Mouse (Mus musculus) forebrain, embryonic 15.5 days (tissue): Measurements from ENCODE around the gene Pla2g2c. TPM values are rescaled to one million over a fixed set of nuclear protein-coding genes. Genes with fewer than 3 reads are reported as not detected.

Source experiments
- ATAC-seq: fragments of 200-750 bp; cut with Nextera tagmentation; replicated peaks from 2 replicates; pipeline ENCODE4 v1.8.0; 2017; ENCODE audit warnings: mild to moderate bottlenecking, moderate TSS enrichment, moderate library complexity
- H3K27ac ChIP-seq: fragments of 300-500 bp; sonication (generic); replicated peaks from 2 replicates; pipeline ENCODE4 v1.5.1; 2015; ENCODE audit warnings: mild to moderate bottlenecking, inconsistent platforms
- H3K27me3 ChIP-seq: fragments of 300-500 bp; sonication (generic); 2 replicates; pipeline ENCODE4 v1.6.1; 2015; ENCODE audit warnings: inconsistent platforms
- H3K36me3 ChIP-seq: fragments of 300-500 bp; sonication (generic); 2 replicates; pipeline ENCODE4 v1.6.1; 2015; ENCODE audit warnings: mild to moderate bottlenecking, inconsistent platforms
- H3K4me1 ChIP-seq: fragments of 300-500 bp; sonication (generic); 2 replicates; pipeline ENCODE4 v1.6.1; 2015; ENCODE audit warnings: inconsistent platforms
- H3K4me2 ChIP-seq: fragments of 300-500 bp; sonication (generic); replicated peaks from 2 replicates; pipeline ENCODE4 v1.6.1; 2015; ENCODE audit warnings: mild to moderate bottlenecking, inconsistent platforms
- H3K4me3 ChIP-seq: fragments of 300-500 bp; sonication (generic); 2 replicates; pipeline ENCODE4 v1.5.1; 2015; ENCODE audit warnings: mild to moderate bottlenecking, inconsistent platforms
- H3K9ac ChIP-seq: fragments of 300-500 bp; sonication (generic); replicated peaks from 2 replicates; pipeline ENCODE4 v1.6.1; 2015; ENCODE audit warnings: mild to moderate bottlenecking, inconsistent platforms
- H3K9me3 ChIP-seq: fragments of 300-500 bp; sonication (generic); 2 replicates; pipeline ENCODE4 v1.6.1; 2016; ENCODE audit warnings: inconsistent platforms
- WGBS: fragments of 180-500 bp; shearing (Covaris S2); methylation state at CpG from one replicate; pipeline ENCODE4 v1.1.7; 2015; ENCODE audit warnings: mixed read lengths; 5-methylcytosine and 5-hydroxymethylcytosine counted together
- polyA plus RNA-seq: library from polyadenylated mRNA; unstranded; fragments of >200 nt; fragmentation: Nextera tagmentation; extraction: Ambion mirVana; gene quantifications from 2 replicates; pipeline ENCODE4 v1.2.1, GENCODE M21; 2015

The Pla2g2c gene
- polyA plus RNA-seq, result 0.34 TPM in 1 of 2 replicates, not detected in the other

DNA sequence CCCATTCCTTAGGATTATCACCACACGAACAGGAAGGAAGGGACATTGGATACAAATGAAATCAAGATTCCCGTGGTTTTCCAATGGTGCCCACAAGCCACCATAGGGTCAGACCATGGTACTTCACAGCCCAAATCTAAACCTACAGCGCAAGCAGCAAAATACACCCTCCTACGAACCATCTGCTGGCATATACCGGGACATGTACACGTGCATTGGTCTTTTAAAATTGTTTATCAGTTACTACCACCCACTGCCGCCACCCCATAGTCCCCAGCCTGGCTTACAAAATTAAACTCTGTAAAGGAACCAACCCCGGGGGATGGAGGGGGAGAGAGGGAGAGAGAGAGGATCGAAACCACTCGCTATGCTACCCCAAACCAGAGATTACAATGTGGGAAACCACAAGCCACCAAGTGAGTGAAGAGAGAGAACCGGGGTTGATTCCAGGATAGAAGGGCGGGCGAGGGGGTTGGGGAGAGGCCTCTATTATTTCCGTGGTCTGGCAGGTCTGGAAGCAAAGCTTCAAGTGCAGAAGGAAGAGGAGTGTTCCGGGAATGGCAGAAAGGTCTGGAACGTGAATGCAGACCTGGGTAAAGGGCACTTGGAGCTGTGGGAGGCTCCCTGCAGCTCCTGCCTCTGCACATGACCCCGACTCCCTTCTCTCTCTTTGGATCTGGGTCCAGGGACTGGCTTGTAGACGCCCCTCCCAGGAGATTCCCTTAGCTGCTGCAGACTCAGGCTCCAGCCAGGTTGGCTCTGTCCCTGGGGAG, at the start of gene Pla2g2c:
Gene Pla2g2c (plus strand): TSS at position 439 of the 773 bp plus-strand sequence.
- 52% methylated on average over 18 of the region's 18 CpGs for WGBS
- peak within 1 kb of the TSS; percentile 47 for H3K4me2 ChIP-seq
- H3K4me1 ChIP-seq, result peaks cover 27% of the 10 kb centered on the region
- H3K27ac ChIP-seq, result no peak within 1 kb of the TSS
- H3K9ac ChIP-seq, result peak within 1 kb of the TSS; percentile 31; the same call in 1 of the 2 replicates
- no peaks in the 10 kb centered on the region for H3K27me3 ChIP-seq
- no peaks in the 10 kb centered on the region for H3K9me3 ChIP-seq
- no peak for ATAC-seq
- no peaks in the 10 kb centered on the region for H3K36me3 ChIP-seq
- peak within 1 kb of the TSS; percentile 25 for H3K4me3 ChIP-seq

DNA sequence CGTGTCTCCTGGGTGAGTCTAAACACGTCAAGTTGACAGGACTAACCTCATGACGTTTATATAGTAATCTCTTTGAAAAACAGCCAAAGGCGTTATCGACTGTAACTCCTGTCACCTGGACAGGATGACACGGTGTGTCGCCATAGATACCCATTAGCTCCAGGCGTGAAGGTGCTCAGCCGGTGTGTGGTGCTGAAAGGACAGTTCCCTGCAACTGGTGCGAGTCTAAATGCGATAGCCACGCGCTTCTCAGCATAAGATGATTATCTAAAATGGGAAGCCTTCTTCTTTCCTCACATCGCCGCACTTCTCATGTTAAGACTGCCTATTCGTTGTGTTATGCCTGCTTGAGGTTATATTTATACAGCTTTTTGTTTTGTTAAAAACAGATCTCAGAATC, 48.1 kb upstream of the Pla2g2c start:
- Histone ChIP-seq H3K27me3 (peaks cover 19% of the 10 kb centered on the region; the same call in 1 of the 2 replicates), H3K9me3 (no peaks in the 10 kb centered on the region), H3K36me3 (no peaks in the 10 kb centered on the region), H3K4me3 (no peak overlapping the region), H3K27ac (no peak overlapping the region), H3K4me2 (no peak overlapping the region), H3K4me1 (peaks cover 7% of the 10 kb centered on the region), H3K9ac (no peak overlapping the region)
- no peak for ATAC-seq
- WGBS, result 13% methylated on average over 16 of the region's 16 CpGs

DNA sequence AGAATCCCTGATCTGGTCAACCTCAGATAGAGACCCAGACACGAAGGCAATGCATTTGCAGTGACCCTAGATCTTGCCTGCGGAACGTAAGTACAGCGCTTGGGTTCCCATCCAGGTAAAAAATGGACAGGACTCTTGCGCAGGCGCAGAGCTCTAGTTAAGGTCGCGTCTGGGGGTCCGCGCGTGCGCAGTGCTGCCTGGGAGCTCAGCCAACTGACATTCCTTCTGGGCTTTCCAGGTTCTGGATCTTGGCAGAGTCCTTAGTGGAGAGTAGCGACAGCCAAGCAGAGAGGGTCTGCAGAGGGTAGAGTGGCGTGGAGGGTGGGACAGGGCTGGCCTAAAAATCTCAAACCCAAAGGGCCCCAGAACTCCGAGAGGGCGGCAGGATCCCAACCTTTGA, 47.0 kb upstream of the Pla2g2c start:
- H3K4me2 ChIP-seq, result peak overlapping the region; percentile 33
- H3K9me3 ChIP-seq, result no peaks in the 10 kb centered on the region
- 23% methylated on average over 16 of the region's 16 CpGs for WGBS
- H3K9ac ChIP-seq, result peak overlapping the region; percentile 6; the same call in 1 of the 2 replicates
- no peak overlapping the region for H3K27ac ChIP-seq
- H3K4me3 ChIP-seq, result peak overlapping the region; percentile 23
- peaks cover 19% of the 10 kb centered on the region; the same call in 1 of the 2 replicates for H3K27me3 ChIP-seq
- no peak for ATAC-seq
- no peaks in the 10 kb centered on the region for H3K36me3 ChIP-seq
- peaks cover 7% of the 10 kb centered on the region for H3K4me1 ChIP-seq

DNA sequence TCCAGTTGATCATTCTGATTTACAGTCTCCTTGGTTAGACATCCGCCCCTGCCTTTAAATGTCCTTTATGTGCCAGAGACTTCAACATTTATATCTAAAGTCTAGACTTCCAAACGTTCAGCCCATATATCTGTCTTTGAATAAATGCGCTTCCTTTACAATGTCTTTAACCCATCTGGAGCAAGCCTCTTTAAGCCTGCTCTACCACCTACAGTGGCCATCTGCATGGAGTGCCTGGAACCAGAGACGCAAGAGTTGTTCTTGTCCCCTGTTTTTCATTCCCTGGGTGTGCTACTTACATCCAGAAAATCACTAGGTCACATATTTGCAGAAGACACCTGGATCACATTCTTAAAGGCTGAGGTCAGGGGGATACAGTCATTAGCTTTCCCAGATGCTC, 44.5 kb upstream of the Pla2g2c start:
- no peak overlapping the region for H3K4me3 ChIP-seq
- no peaks in the 10 kb centered on the region for H3K9me3 ChIP-seq
- H3K36me3 ChIP-seq, result no peaks in the 10 kb centered on the region
- 77% methylated on average over 4 of the region's 4 CpGs for WGBS
- H3K9ac ChIP-seq, result no peak overlapping the region
- peaks cover 19% of the 10 kb centered on the region; the same call in 1 of the 2 replicates for H3K27me3 ChIP-seq
- no peak for ATAC-seq
- H3K4me1 ChIP-seq, result peaks cover 7% of the 10 kb centered on the region
- H3K4me2 ChIP-seq, result no peak overlapping the region
- no peak overlapping the region for H3K27ac ChIP-seq

DNA sequence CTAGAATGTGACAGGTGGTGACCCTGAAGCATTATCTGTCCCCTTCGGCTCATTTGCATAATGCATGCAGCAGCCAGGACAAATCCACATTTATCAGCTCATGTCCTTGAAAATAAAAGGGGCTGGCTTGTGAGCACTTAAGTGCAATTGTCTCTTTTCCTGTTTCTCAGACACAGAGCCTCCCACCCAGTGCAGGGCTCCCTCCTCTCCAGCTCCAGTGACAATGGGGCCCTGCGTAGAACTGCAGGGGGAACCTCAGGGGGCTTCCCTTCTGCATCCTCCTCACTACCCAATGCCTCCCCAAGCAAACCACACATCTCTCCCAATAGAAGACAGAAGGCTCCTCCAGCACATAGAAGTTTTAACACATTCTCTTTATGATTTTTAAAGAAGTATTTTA, 41.8 kb upstream of the Pla2g2c start:
- Histone ChIP-seq H3K4me3 (no peak overlapping the region), H3K9me3 (no peaks in the 10 kb centered on the region), H3K36me3 (no peaks in the 10 kb centered on the region), H3K27me3 (peaks cover 8% of the 10 kb centered on the region; the same call in 1 of the 2 replicates), H3K4me2 (no peak overlapping the region), H3K4me1 (peaks cover 8% of the 10 kb centered on the region), H3K27ac (no peak overlapping the region), H3K9ac (no peak overlapping the region)
- 48% methylated on average over 2 of the region's 2 CpGs for WGBS
- no peak for ATAC-seq

DNA sequence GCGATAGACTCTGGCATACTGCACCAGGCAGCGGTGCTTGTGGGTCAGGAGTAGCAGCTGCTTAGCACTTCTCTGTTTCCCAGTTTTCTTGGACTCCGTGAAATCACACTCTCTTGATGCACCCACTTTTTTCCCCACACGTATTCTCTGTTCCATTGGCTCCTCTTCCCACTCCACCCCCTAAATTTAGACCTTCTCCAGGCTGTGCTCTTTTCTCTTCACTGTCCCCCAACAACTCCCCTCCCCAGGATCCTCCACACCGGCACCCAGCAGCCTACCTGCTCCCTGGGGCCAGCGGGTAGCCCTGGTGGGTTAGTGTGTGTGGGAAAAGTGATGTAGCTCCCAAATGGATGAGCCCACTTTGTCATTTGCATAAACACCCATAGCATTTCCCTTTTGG, 38.8 kb upstream of the Pla2g2c start:
- 82% methylated on average over 6 of the region's 6 CpGs for WGBS
- no peak overlapping the region for H3K4me3 ChIP-seq

DNA sequence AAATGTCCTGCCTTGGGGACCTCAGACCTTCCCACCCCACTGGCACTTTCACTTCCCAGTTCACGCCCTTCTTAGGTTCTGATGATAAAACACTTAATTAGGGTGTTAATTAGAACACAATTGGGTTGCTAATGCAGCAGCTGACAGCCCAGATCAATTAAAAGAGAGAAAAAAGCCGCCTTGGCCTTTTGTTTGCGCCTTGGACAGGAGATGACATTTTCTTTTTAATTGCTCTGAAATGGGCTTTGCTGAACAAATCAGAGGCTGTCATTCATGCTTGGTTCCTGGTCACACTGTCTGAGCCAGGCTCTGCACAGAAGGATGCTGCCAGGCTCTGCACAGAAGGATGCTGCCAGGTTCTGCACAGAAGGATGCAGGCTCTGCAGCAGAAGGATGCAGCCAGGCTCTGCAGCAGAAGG, 35.5 kb upstream of the Pla2g2c start:
- peak overlapping the region; percentile 46 for H3K27ac ChIP-seq
- ATAC-seq, result peak; percentile 89
- H3K9ac ChIP-seq, result no peak overlapping the region

More for the DNA sequence above, 38.8 kb upstream of the Pla2g2c start:
- no peak for ATAC-seq
- no peaks in the 10 kb centered on the region for H3K9me3 ChIP-seq
- H3K4me2 ChIP-seq, result no peak overlapping the region
- H3K27me3 ChIP-seq, result peaks cover 6% of the 10 kb centered on the region; the same call in 1 of the 2 replicates
- no peaks in the 10 kb centered on the region for H3K36me3 ChIP-seq
- H3K4me1 ChIP-seq, result peaks cover 28% of the 10 kb centered on the region
- no peak overlapping the region for H3K27ac ChIP-seq
- no peak overlapping the region for H3K9ac ChIP-seq

DNA sequence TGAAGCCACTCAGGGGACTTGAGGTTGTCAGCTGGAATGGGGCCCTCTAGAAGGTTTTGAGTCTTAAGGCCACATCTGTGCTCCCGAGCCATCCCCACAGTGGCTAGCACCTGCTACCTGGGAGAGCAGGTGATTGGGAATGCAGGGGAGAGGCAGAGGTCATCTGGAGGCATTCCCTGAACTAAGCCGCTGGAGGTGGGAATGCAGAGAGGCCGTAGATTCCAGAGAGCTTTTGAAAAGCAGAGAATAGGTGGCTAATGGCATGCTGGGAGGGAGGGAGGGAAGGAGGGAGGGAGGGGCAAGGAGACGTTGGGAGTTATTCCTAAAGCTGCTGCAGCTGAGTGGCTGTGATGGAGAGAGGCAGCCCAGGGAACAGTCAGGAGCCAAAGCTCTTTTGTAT, 34.0 kb upstream of the Pla2g2c start:
- peaks cover 58% of the 10 kb centered on the region for H3K4me1 ChIP-seq
- no peak overlapping the region for H3K9ac ChIP-seq
- WGBS, result 3% methylated on average over 4 of the region's 4 CpGs
- H3K27me3 ChIP-seq, result peaks cover 6% of the 10 kb centered on the region; the same call in 1 of the 2 replicates
- no peak for ATAC-seq
- no peak overlapping the region for H3K4me3 ChIP-seq
- no peaks in the 10 kb centered on the region for H3K9me3 ChIP-seq
- H3K4me2 ChIP-seq, result no peak overlapping the region
- no peaks in the 10 kb centered on the region for H3K36me3 ChIP-seq
- H3K27ac ChIP-seq, result no peak overlapping the region

More for the DNA sequence above, 35.5 kb upstream of the Pla2g2c start:
- WGBS, result 1% methylated on average over 3 of the region's 3 CpGs
- Histone ChIP-seq H3K9me3 (no peaks in the 10 kb centered on the region), H3K27me3 (peaks cover 6% of the 10 kb centered on the region; the same call in 1 of the 2 replicates), H3K4me1 (peaks cover 58% of the 10 kb centered on the region), H3K4me2 (no peak overlapping the region), H3K36me3 (no peaks in the 10 kb centered on the region), H3K4me3 (no peak overlapping the region)

DNA sequence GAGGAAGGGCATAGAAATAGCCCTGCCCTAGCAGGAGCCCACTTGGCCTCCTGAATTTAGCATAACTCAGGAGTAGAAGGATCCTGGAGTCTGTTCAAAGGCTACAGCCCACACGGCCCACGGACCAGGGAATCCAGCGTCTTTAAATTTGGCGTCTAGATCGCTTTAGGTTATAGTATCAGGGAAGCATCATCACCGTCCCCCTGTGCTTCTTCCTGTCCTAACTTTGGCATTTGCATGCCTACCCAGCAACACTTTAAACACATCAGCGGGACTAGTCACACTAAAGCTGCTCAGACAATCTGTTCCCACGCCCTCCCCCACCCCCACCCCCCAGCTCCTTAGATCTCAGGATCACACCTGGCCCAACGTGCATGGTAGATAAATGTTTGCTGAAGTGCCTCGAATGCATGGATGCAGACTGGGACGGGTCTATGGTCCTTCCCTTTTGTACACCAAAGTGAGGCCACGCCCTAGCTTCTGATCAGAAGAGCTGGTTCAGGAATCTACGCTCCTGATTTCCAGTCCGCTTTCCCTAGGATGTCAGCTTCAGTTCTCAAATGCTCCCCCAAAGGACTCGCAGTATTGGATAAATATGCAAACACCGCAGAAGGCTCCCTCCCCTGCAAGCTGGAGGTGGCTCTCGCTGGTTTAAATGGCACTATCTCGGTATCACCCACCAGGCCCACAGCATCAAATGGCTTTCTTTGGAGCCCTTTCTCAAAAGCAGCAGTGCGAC, 33.0 kb upstream of the Pla2g2c start:
- no peak for ATAC-seq
- Histone ChIP-seq H3K4me2 (no peak overlapping the region), H3K27me3 (no peaks in the 10 kb centered on the region), H3K9me3 (no peaks in the 10 kb centered on the region), H3K27ac (0 out of 2 replicates have a peak overlapping the region, but pooled peaks have one; percentile 38), H3K4me1 (peaks cover 56% of the 10 kb centered on the region), H3K9ac (no peak overlapping the region), H3K4me3 (no peak overlapping the region), H3K36me3 (no peaks in the 10 kb centered on the region)
- WGBS, result 13% methylated on average over 19 of the region's 19 CpGs

DNA sequence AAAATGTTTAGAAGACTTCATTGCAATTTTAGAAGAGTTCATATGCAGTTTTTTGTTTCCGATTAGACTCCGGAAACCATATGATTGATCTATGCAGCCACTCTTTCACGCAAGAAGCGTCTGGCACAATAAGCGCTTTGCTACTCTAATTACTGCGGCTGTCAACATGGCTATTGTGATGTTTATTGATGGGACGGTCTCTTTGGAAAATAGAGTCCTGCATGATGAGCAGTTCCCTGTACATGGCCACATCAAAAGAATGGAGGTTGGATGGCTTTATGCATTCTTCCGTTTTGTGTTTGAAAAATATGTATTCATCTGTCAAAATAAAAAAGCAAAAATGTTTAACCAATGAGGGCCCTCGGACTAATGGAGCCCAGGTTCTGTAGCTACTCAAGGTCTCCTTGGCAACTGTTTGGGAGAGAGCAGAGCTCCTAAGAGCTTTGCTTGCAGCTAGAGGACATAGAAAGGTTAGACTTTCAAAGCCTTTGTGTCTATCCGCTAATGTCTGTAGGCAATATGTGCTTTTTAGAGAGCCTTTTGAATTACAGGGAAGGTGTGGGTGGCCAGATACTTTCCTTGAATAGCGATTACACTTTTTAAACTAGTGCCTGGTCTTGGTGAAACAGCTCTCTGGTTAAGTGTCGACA, 31.4 kb upstream of the Pla2g2c start:
- H3K27ac ChIP-seq, result no peak overlapping the region
- H3K4me2 ChIP-seq, result no peak overlapping the region
- no peak overlapping the region for H3K4me3 ChIP-seq
- H3K36me3 ChIP-seq, result no peaks in the 10 kb centered on the region
- peaks cover 61% of the 10 kb centered on the region for H3K4me1 ChIP-seq
- no peaks in the 10 kb centered on the region for H3K27me3 ChIP-seq
- no peak for ATAC-seq
- WGBS, result 12% methylated on average over 12 of the region's 12 CpGs
- no peaks in the 10 kb centered on the region for H3K9me3 ChIP-seq
- H3K9ac ChIP-seq, result no peak overlapping the region

DNA sequence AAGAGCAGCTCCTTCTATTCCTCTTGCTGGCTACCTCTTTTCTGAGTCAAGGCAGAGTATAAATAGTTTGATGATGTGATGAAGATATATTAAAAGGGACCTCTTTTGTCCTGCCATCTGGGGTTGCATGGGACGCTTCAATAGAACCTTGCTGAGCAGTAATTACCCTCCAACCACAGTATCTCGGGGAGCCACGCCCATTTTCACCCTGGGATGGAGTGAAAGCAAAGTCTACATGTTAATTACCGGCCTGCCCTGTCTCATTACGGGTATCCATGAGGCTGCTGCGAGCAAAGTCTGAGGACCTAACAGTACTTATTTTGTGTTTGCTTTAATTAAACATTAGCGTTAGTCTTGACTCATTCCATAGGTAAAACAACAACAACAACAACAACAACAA, 27.9 kb upstream of the Pla2g2c start:
- no peaks in the 10 kb centered on the region for H3K36me3 ChIP-seq
- no peaks in the 10 kb centered on the region for H3K9me3 ChIP-seq
- no peak overlapping the region for H3K4me3 ChIP-seq
- H3K27ac ChIP-seq, result no peak overlapping the region
- no peak overlapping the region for H3K9ac ChIP-seq
- WGBS, result 2% methylated on average over 7 of the region's 7 CpGs
- H3K4me2 ChIP-seq, result no peak overlapping the region
- H3K4me1 ChIP-seq, result peaks cover 28% of the 10 kb centered on the region
- no peaks in the 10 kb centered on the region for H3K27me3 ChIP-seq
- no peak for ATAC-seq
